Mouse (Mus musculus) small intestine, adult 2 months (tissue): Measurements from ENCODE around the gene Wdr45b. TPM values are rescaled to one million over a fixed set of nuclear protein-coding genes. Genes with fewer than 3 reads are reported as not detected.

Experiments
- H3K27ac ChIP-seq: fragments of 200-500 bp; 2 replicates; pipeline ENCODE4 v1.5.1; 2012; ENCODE audit warnings: low read depth, low read length, control low read depth, inconsistent platforms; ENCODE audit not compliant: insufficient read depth
- H3K27me3 ChIP-seq: fragments of 200-500 bp; 2 replicates; pipeline ENCODE4 v1.6.1; 2012; ENCODE audit warnings: mild to moderate bottlenecking, moderate library complexity, low read length, inconsistent platforms; ENCODE audit not compliant: control insufficient read depth, insufficient read depth
- H3K36me3 ChIP-seq: fragments of 200-500 bp; 2 replicates; pipeline ENCODE4 v1.6.1; 2012; ENCODE audit warnings: mild to moderate bottlenecking, low read length, control low read depth, inconsistent platforms; ENCODE audit not compliant: control insufficient read depth, insufficient read depth
- H3K4me1 ChIP-seq: fragments of 200-500 bp; 2 replicates; pipeline ENCODE4 v1.6.1; 2012; ENCODE audit warnings: low read length, inconsistent platforms, mixed read lengths; ENCODE audit not compliant: control insufficient read depth, insufficient read depth, insufficient read length
- H3K4me3 ChIP-seq: fragments of 200-500 bp; 2 replicates; pipeline ENCODE4 v1.5.1; 2012; ENCODE audit warnings: low read depth, mild to moderate bottlenecking, control low read depth, inconsistent platforms, low read length, moderate library complexity
- CTCF ChIP-seq: fragments of 200-500 bp; IDR thresholded peaks from 2 replicates; pipeline ENCODE4 v1.5.1; 2012; ENCODE audit warnings: low read depth, mild to moderate bottlenecking, control low read depth, inconsistent platforms, low read length, moderate library complexity, mixed read lengths; ENCODE audit not compliant: insufficient replicate concordance, insufficient read length; ENCODE audit errors: extremely low read depth
- POLR2A ChIP-seq: fragments of 200-500 bp; IDR thresholded peaks from 2 replicates; pipeline ENCODE4 v1.6.1; 2012; ENCODE audit warnings: low read depth, mild to moderate bottlenecking, control low read depth, inconsistent platforms, low read length, moderate library complexity
- WGBS: fragments of 180-500 bp; shearing (Covaris S2); methylation state at CpG from one replicate; pipeline ENCODE4 v1.1.7; 2018; 5-methylcytosine and 5-hydroxymethylcytosine counted together
- polyA plus RNA-seq: library from polyadenylated mRNA; depleted of rRNA; stranded (reverse); fragments of >200 nt; gene quantifications from 2 replicates; pipeline ENCODE4 v1.2.3, GENCODE M21; 2012

Wdr45b gene
- polyA plus RNA-seq, 1 experiment = 26.4 TPM

- H3K27ac ChIP-seq = no peak overlapping the region
- TF ChIP-seq CTCF (no peak), POLR2A (no peak)
- no peaks in the 10 kb centered on the region for H3K27me3 ChIP-seq
- H3K36me3 ChIP-seq = no peaks in the 10 kb centered on the region
- no peaks in the 10 kb centered on the region for H3K4me1 ChIP-seq
- 54% methylated on average over 6 of the region's 6 CpGs for WGBS
- H3K4me3 ChIP-seq = no peak overlapping the region
Measured at GRCm38 (mm10) chr11:121373305-121373704, 19.1 kb upstream of the Wdr45b start.

- no peak overlapping the region for H3K4me3 ChIP-seq
- no peak overlapping the region for H3K27ac ChIP-seq
- H3K4me1 ChIP-seq = no peaks in the 10 kb centered on the region
- 72% methylated on average over 6 of the region's 6 CpGs for WGBS
- no peaks in the 10 kb centered on the region for H3K36me3 ChIP-seq
- TF ChIP-seq CTCF = no peak
- H3K27me3 ChIP-seq = no peaks in the 10 kb centered on the region
Measured at GRCm38 (mm10) chr11:121370337-121370994, 16.2 kb upstream of the Wdr45b start.

- Histone ChIP-seq H3K27ac (no peak overlapping the region), H3K27me3 (no peaks in the 10 kb centered on the region), H3K4me1 (no peaks in the 10 kb centered on the region), H3K4me3 (no peak overlapping the region), H3K36me3 (no peaks in the 10 kb centered on the region)
- 62% methylated on average over 6 of the region's 6 CpGs for whole genome bisulfite sequencing
- TF ChIP-seq CTCF (peak; percentile 16; the same call in 1 of the 2 replicates), POLR2A (no peak)
Measured at GRCm38 (mm10) chr11:121369622-121370021, 15.4 kb upstream of the Wdr45b start.

- WGBS = 58% methylated on average over 1 of the region's 1 CpGs
- no peak overlapping the region for H3K4me3 ChIP-seq
- TF ChIP-seq CTCF = no peak
- TF ChIP-seq POLR2A = no peak
- no peaks in the 10 kb centered on the region for H3K27me3 ChIP-seq
- H3K36me3 ChIP-seq = no peaks in the 10 kb centered on the region
- H3K27ac ChIP-seq = no peak overlapping the region
- no peaks in the 10 kb centered on the region for H3K4me1 ChIP-seq
Measured at GRCm38 (mm10) chr11:121368731-121369130, 14.5 kb upstream of the Wdr45b start.

- Histone ChIP-seq H3K4me1 (no peaks in the 10 kb centered on the region), H3K4me3 (no peak overlapping the region), H3K27me3 (no peaks in the 10 kb centered on the region), H3K27ac (no peak overlapping the region), H3K36me3 (no peaks in the 10 kb centered on the region)
- WGBS = 62% methylated on average over 5 of the region's 5 CpGs
- TF ChIP-seq POLR2A (no peak), CTCF (no peak)
Measured at GRCm38 (mm10) chr11:121367170-121367707, 13.0 kb upstream of the Wdr45b start.

GRCm38 (mm10) chr11:121362212-121362611 is 8.0 kb upstream of the Wdr45b start:
- no peak overlapping the region for H3K4me3 ChIP-seq
- TF ChIP-seq CTCF (no peak; the same call in 1 of the 2 replicates), POLR2A (no peak)
- H3K4me1 ChIP-seq = no peaks in the 10 kb centered on the region
- H3K27me3 ChIP-seq = no peaks in the 10 kb centered on the region
- WGBS = 30% methylated on average over 5 of the region's 5 CpGs
- H3K27ac ChIP-seq = no peak overlapping the region
- H3K36me3 ChIP-seq = no peaks in the 10 kb centered on the region

- peaks cover 9% of the 10 kb centered on the region; the same call in 1 of the 2 replicates for H3K4me1 ChIP-seq
- WGBS = 2% methylated on average over 39 of the region's 41 CpGs
- TF ChIP-seq POLR2A = no peak
- TF ChIP-seq CTCF = peak; percentile 21; the same call in 1 of the 2 replicates
- peak overlapping the region; percentile 80 for H3K27ac ChIP-seq
- H3K4me3 ChIP-seq = peak overlapping the region; percentile 97
- no peaks in the 10 kb centered on the region for H3K36me3 ChIP-seq
- H3K27me3 ChIP-seq = no peaks in the 10 kb centered on the region
Measured at GRCm38 (mm10) chr11:121353326-121354090, 737 bp downstream of the Wdr45b start.
